Mouse (Mus musculus): ENCODE results near the gene Ptrh1. TPM values are rescaled to one million over a fixed set of nuclear protein-coding genes. Genes with fewer than 3 reads are reported as not detected.

The Ptrh1 gene
- total RNA-seq, 2 experiments from 2014 or later, result 1.4 to 2.9 TPM

DNA sequence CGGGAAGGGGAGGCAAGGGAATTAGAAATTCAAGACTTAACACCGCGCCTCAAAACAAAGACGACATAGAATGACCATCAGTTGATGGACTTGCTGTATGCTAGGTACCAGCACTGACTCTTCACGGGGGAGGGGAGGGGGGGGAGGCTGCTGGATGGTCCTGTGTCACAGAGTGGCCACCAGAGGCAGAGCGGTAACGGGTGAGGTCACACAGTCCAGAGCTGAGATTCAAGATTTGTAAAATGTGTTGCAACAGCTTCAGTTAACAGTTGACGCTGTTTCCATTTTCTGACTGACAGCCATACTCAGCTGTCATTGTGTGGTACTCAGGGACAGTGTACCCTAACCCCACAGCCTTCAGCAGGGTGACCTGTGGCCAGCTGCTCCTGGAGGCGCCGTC is 23.4 kb upstream of the Ptrh1 start:
- ATAC-seq (replicated peaks; ENCODE audit: poor library complexity), result no peak

DNA sequence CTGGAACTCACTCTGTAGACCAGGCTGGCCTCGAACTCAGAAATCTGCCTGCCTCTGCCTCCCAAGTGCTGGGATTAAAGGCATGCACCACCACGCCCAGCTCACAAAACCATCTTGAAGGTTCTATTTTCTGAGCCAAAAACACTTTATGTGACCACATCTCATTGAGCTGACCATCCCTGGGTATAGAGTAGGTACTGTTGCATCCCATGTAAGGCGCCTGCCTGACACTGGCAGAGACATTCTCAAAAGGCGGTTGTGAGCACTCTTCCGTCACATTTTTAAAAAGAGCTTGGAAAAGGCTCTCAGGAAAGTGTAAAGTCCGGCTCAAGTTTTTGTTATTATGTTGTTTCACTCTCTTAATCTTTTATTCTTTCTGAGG is 18.9 kb upstream of the Ptrh1 start:
- no peak for ATAC-seq (replicated peaks; ENCODE audit: poor library complexity)

DNA sequence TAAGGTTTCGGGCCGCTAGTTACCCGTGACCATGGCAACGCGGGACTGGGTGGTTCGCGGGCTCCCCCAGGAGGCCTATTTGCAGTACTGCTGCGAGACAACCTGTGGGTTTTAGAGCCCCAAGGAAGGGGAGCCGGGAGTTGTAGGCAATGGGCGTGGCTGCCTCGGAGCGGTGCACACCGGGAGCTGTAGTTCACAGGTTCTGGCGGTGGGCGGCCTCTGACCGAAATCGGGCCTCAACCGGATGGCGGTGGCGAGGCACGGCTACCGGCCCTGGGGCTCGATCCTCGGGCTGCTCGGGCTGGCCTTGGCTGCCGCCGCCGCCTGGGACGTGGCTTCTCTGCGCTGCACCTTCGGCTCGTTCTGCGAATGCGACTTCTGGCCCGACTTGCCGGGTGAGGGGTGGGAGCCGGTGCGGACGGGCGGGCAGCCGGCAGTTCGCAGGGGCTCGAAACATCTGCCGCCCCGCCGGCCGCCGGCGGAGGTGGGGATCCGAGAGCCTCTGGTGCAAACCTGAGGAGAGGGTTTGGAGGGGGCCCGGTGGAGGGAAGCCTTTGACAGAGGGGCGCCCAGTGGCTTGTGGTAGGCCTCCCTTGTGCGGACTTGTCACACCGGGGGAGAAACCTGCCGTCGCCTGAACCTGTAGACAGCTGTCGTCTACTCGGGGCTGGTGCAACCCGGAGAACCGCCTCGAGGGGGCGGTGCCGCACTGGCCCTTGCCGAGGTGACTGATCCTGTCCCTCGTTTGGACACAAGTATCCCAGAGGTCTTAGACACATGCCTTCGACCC is 18.3 kb upstream of the Ptrh1 start, which contains the start of gene Tor2a:
Gene Tor2a, plus strand, starts transcription at position 179 of the 790 bp plus-strand sequence.
- ATAC-seq (replicated peaks; ENCODE audit: poor library complexity), result peak; percentile 99

DNA sequence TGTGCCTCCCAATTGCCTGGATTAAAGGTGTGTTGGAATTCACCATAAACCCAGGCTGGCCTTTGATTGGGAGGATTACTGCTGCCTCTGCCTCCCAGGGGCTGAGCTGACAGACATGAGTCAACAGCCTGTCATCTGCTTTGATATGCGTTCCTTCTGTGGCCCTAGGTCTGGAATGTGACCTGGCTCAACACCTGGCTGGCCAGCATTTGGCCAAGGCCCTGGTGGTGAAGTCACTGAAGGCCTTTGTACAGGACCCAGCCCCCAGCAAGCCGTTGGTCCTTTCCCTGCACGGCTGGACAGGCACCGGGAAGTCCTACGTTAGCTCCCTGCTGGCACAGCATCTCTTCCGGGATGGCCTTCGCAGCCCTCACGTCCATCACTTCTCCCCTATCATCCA is 17.1 kb upstream of the Ptrh1 start:
- no peak for ATAC-seq (replicated peaks; ENCODE audit: poor library complexity)

DNA sequence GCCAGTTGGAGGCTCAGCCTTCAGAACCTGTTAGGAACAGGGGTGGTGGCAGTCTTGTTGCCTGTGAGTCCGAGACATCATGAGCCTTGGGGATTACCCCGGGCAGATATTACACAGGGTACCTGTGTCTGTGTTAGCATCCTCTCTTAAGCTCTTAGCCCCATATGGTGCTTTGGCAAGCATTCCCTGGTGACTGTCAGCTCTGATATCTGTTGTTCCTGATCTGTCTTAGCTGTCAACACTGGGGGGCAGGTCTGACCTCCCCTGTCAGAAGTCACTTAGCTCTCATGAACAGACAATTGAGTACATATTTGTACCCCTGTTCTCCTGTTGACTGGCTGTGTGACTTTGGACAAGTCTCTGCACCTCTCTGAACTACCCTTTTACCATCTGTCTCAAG is 16.6 kb upstream of the Ptrh1 start:
- ATAC-seq (replicated peaks; ENCODE audit: poor library complexity), result no peak

DNA sequence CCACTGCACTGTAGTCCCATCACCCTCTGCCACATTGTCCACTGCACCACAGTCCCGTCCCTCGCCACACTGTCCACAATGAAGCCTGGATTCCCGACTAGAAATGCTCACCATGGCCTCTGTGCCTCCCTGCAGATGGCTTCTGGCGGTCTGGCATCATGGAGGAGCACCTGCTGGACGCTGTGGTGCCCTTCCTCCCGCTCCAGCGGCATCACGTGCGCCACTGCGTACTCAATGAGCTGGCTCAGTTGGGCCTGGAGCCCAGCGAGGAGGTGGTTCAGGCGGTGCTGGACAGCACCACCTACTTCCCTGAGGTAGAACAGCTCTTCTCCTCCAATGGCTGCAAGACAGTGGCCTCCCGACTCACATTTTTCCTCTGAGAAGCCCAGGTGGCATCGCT is 14.2 kb upstream of the Ptrh1 start:
- ATAC-seq (replicated peaks; ENCODE audit: poor library complexity), result no peak

DNA sequence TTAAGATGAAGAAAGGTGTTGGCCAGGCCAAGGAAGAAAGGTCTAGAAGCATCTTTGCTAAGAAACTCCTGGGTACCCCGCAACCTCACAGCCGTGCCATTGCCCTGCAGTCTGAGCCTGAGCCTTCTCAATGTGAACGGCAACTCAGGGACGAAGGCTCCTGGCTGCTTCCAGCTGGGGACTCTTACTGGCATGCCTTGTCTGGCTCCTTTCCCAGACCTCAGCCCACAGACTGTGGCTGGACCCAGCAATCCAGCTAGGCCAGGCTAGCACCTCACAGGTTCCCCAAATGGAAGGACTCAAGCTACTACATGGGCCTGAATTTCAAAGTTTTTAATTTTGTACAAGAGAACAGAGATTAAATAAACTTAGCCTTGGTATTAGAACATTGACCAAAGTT is 13.7 kb upstream of the Ptrh1 start:
- no peak for ATAC-seq (replicated peaks; ENCODE audit: poor library complexity)

DNA sequence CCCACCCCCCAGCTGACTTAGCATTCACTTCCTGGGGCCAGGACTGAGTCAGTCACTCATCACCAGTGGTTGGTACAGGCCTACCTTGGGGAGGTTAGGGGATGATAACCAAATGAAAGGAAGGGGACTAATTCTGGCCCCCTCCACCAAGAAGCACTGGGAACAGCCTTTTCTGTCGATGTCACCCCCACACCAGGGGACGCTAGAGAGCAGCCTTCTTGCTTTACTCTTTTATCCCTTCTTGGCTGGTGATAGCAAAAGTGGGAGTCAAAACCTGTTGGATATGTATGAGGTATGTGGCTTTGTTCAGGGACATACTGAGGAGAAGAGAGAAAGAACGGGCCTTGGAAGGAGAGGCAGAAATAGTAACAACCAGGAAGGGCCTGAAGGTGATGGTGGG is 12.2 kb upstream of the Ptrh1 start:
- peak; percentile 39; the same call in 1 of the 2 replicates for ATAC-seq (replicated peaks; ENCODE audit: poor library complexity)

DNA sequence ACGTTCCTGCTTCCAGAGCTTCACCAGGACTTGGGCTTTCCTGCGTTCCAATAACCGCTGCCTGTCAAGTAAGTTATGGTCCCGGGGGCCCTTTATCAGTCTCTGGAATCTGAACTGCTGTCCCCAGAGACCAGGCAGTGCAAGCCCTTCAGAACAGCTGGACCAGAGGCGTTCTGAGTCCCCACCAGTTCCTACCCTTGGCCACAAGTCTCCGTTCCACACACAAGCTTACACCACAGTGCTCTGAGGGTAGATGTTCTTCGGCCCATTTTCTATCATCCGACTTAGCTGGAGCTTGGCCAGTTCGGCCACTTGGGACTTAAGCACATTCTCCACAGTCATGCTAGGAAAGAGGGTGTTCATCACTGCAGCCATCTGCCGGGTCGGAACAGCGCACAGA is 8.3 kb upstream of the Ptrh1 start:
- no peak for ATAC-seq (replicated peaks; ENCODE audit: poor library complexity)

DNA sequence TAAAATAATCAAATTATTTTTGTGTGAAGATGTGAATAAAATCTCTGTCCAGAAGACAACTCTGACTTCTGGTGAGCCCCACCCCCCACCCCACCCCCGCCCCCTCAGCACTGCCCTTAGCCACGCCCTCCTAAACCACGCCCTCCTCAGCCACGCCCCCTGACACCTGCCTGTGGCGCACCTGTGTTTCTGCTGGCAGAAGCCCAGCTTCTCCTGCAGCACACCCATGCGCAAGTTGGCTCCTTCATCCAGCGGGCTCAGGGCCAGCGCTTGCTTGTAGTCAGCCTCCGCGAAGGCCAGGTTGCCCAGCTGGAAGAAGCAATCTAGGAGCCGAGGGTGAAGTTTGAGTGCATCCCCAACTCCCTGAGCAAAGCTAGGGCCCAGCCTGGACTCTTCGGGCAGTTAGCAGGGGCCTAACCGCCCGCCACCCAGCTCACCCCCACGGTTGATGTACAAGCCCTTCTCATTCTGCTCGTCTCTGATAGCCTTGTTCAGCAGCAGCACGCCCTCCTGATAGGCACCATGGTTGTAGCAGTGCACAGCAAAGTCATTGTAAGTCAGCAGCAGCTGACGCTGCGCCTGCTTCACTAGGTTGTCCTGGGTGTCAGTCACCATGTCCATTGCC is 6.8 kb upstream of the Ptrh1 start:
- ATAC-seq (replicated peaks; ENCODE audit: poor library complexity), result peak; percentile 91

DNA sequence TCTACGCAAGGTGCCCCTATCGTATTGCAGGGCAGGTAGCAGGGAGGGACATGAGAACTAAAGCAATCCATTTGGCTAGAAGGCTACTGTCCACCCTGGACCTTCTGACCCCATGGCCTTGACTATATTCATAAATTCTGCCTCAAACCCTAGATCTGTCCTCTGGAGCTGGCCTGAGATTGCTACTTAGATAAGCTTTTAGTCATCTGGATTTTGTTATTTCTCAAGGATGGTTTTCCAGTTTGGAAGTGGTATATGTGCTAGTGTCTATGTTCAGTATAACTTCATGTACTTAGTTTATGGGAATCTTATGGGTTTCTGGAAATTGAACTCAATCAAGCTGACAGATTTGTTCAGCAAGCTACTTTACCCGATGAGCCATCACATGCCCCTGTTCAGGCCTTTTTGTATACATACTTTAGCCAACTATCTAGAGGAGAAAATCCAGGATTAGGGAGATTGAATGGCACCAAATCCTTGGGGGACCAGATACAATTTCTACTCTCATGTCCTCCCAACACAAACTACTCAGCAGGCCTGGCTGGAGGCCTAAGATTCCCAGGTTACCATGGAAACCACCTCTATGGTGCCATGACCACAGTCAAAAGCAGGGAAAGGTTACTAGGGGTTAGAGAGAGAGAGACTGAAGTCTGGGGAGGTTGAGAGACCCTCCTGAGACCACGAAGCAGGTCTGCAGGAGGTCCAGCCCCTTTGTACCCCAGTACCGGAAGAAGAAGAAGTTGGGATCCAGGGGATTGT is 6.1 kb upstream of the Ptrh1 start:
- no peak for ATAC-seq (replicated peaks; ENCODE audit: poor library complexity)

DNA sequence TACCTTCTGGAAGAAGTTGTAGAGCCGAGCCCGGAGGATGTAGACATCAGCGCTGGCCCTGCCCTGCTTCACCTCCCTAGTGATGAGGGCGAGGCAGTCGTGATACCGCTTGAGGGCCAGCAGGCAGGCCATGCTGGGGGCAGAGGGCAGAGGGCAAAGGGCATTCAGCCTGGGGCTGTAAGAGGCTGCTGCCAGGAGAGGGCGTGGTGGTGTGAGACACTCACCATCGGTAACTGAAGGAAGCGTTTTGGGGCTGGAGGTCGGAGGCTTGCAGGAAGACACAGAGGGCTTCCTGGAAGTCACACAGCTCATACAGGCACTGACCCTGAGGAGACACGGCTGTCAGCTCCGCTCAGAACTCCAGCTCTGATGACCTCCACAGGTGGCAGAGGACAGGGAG is 3.7 kb upstream of the Ptrh1 start:
- ATAC-seq (replicated peaks; ENCODE audit: poor library complexity), result no peak

DNA sequence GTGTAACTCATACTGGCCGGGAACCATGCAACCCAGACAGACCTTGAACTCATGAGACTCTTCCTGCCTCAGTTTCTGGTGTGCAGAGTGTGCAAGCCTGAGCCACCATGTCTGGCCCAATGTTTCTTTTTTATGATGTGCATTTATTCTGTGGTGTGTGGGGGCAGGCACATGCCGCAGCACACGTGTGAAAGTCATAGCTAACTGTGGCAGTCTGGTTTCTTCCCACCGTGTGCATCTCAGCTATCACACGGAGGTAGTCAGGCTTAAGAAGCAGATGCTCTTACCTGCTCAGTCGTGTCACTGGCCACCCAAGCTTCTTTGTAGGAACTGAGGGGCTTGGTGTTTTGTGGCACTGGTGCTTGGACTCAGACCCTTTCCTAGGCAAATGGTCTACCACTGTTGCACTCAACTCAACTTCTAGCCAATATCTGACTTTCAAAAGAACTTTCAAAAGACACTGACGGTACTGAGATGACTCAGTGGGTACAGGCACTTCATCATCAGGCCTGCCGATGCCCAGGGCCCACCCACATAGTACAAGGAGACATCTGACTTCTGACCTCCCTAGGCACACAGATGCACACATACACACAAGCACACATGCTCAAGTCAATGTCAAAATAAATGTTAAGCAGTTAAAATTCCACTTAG is 2.8 kb upstream of the Ptrh1 start:
- no peak for ATAC-seq (replicated peaks; ENCODE audit: poor library complexity)

DNA sequence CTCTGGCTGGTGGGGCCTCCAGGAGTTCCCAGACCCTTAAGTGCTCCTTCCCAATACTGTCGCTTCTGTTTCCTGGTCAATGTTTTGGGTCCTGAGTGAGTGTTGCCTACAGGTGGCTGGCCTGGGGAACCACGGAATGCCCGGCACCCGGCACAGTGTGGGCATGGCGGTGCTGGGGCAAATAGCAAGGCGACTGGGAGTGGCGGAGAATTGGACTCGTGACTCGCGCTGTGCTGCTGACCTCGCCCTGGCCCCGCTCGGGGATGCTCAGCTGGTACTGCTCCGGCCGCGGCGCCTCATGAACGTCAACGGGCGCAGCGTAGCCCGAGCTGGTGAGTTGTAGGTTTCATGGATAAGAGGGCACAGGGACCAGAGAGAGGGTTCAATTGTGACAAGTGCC is 606 bp downstream of the Ptrh1 start:
- no peak; the same call in 1 of the 2 replicates for ATAC-seq (replicated peaks; ENCODE audit: poor library complexity)

DNA sequence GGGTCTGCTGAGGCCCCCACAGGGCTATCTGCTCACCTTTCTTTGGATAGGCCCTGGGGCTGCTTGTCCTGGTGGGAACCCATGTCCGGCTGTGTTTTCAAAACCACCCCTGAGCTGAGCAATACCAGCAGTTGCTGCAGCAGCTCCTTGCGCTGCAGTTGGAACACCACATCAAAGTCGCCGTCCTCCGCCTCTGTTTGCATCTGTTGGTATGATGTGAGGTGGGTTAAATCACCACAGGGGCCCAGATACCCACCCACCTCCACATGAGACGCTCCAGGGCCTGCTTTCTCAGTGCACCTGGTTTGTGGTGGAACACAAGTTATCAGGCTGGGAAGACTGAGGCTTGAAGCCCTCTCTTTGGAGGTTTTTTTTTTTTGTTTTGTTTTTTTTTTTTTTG is 2.5 kb downstream of the Ptrh1 start:
- no peak for ATAC-seq (replicated peaks; ENCODE audit: poor library complexity)

DNA sequence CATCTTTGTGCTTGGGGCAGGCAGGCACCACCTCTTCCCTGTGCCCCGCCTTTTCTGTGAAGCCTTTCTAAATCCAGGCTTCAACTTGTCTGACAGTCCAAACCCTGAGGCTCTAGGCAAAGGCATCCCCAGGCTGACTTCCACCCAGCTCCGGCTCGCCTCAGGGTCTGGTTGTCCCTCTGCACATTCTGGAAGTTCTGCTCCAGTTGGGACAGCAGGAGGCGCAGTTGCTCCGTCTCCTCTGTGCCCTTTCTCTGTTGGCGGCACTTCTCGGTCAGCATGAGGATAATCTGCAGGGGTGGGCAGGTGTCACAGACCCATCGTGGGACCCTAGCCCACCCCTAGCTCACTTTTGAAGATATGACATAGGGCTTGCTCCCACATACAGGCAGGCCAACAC is 3.5 kb downstream of the Ptrh1 start:
- ATAC-seq (replicated peaks; ENCODE audit: poor library complexity), result peak; percentile 50

DNA sequence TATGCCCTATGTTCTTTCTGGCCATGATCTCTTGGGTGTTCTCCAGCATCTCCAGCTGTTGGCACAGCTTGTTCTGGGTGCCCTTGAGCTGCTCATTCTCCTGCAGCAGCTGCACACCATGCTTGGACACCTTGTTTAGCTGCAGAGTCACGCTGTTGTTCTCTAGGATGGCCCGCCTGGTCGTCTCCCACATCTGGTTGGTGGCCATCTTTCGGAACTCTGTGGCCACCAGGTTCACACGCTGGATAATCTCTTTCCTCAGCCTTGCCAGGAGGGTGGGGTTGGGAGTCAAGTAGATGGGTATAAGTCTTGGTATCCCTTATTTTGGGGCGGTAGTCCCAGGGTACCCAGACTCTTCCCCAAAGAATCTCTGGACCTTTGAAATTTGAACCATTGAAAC is 4.1 kb downstream of the Ptrh1 start:
- no peak for ATAC-seq (replicated peaks; ENCODE audit: poor library complexity)

DNA sequence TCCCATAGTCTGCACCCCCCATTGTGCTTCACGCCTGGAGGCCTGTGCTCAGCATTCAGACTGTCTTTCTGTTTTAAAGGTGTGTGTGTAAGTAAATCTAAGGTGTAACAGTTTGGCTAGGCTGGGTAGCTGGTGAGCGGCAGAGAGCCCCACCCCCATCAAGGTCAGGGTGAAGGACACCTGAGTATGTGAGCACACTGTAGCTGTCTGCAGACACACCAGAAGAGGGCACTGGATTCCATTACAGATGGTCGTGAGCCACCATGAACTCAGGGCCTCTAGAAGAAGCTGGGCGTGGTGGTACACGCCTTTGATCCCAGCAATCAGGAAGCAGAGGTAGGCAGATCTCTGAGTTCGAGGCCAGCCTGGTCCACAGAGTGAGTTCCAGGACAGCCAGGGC is 6.1 kb downstream of the Ptrh1 start:
- no peak for ATAC-seq (replicated peaks; ENCODE audit: poor library complexity)

DNA sequence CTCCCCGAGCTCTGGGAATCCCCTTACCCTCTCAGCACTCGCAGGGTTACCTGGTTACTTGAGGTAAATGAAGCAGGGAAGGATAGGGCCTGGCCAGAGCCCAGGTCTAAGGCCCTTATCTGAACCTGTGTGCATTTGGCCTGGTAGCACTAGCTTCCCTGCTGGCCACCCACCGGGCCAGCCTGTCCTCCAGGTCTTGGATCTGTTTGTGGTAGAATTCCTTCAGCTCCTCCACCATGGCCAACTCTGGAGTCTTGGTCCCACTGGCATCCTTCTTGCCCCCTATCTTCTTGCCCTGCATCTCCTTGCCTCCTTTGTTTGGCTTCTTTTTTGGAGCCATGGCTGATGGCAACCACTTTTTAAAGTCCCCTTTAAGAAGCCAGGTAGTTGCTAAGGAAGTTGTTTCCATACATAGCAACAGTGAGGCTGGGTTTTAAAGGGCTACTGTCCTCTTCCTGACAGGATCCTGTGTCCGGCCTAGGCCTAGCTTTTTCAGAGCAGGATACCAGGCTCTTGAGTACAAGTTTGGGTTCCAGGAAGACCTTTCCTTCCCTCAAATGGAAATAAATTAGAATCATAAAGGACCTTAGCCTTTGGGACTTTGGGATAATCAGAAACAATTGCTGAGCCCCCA is 8.6 kb downstream of the Ptrh1 start, which contains the start of gene Cfap157:
Gene Cfap157, minus strand, starts transcription at position 381 of the 634 bp plus-strand sequence.
- ATAC-seq (replicated peaks; ENCODE audit: poor library complexity), result no peak

DNA sequence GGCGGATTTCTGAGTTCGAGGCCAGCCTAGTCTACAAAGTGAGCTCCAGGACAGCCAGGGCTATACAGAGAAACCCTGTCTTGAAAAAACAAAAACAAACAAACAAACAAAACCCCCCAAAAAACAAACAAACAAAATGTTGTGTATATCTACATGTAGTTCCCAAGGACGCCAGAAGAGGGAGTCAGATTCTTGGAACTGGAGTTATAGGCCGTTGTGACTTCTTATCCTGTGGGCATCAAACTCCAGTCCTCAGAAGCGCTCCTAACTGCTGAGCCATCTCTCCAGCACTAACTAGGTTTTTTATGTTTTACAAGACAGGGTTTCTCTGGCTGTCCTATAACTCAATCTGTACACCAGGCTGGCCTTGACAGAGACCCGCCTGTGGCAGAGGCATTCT is 11.6 kb downstream of the Ptrh1 start:
- peak; percentile 48; the same call in 1 of the 2 replicates for ATAC-seq (replicated peaks; ENCODE audit: poor library complexity)

DNA sequence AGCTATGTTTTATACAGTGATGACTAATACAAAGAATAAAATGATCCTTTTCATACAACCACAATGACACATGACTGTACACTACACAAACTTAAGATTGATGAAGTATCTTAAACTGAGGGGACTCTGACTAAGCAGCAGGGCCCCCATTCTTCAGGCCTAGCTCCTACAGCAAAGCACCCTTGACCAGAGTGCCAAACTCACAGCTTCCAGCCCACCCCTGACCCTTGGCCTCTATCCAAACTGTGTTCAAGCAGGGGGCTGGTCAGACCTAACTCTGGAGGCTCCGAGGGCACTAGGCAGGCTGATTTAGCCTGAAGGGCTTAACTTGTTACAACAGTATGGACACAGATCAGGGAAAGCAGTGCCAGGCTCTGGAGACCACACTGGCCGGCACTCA is 13.0 kb downstream of the Ptrh1 start:
- ATAC-seq (replicated peaks; ENCODE audit: poor library complexity), result no peak
